Mouse (Mus musculus): ENCODE data around the gene Pkn2. TPM values are rescaled to one million over a fixed set of nuclear protein-coding genes. Genes with fewer than 3 reads are reported as not detected.

Pkn2 gene
- total and polyA plus RNA-seq, 2 experiments from 2014 or later: 23.6 to 25.3 TPM

DNA sequence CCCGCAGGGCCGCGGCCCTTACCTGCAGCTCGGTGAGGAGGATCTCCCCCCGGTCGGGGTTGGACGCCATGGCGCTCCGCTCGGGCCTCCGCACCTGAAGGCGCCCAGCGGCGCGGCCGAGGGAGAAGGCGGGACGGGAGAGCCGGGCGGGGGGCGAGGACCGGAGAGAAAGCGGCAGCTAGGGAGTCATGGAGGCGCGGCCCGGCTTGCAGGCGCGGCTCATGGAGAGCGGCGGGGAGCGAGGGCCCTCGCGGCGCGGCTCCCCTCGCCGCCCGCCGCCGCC, 274 bp downstream of the Pkn2 start:
- H3K4me3 ChIP-seq (ENCODE audit: low read length): peak overlapping the region; percentile 100
- TF ChIP-seq CTCF (IDR thresholded peaks at IDR 0.05; ENCODE audit: low read depth): no peak

GRCm38 (mm10) chr3:142880790-142881588, 815 bp downstream of the Pkn2 start:
- Histone ChIP-seq H3K4me3 (ENCODE audit: low read length) (peak overlapping the region; percentile 100), H3K36me3 (ENCODE audit: insufficient read depth, low read length) (no peaks in the 10 kb centered on the region), H3K27me3 (ENCODE audit: insufficient read depth, low read length) (no peaks in the 10 kb centered on the region), H3K27ac (peak overlapping the region; percentile 93), H3K4me1 (ENCODE audit: insufficient read depth, low read length) (no peaks in the 10 kb centered on the region), H3K9me3 (ENCODE audit: low read length) (no peaks in the 10 kb centered on the region), H3K9ac (replicated peaks; ENCODE audit: low read length) (peak overlapping the region; percentile 98), H3K4me2 (ENCODE audit: low read depth, low read length) (peak overlapping the region; percentile 67)
- DNase-seq (ENCODE audit: low spot score) (peak; percentile 59), ATAC-seq (peak; percentile 16)
- under 1% methylated on average over 49 of the region's 72 CpGs for WGBS
- TF ChIP-seq CTCF (IDR thresholded peaks at IDR 0.05; ENCODE audit: low read depth): no peak

More for the DNA sequence above, 274 bp downstream of the Pkn2 start:
- Histone ChIP-seq H3K36me3 (ENCODE audit: insufficient read depth, low read length) (no peaks in the 10 kb centered on the region), H3K9ac (replicated peaks; ENCODE audit: low read length) (peak overlapping the region; percentile 98), H3K4me2 (ENCODE audit: low read depth, low read length) (peak overlapping the region; percentile 67), H3K9me3 (ENCODE audit: low read length) (no peaks in the 10 kb centered on the region), H3K27ac (peak overlapping the region; percentile 93), H3K4me1 (ENCODE audit: insufficient read depth, low read length) (no peaks in the 10 kb centered on the region), H3K27me3 (ENCODE audit: insufficient read depth, low read length) (no peaks in the 10 kb centered on the region)
- DNase-seq (ENCODE audit: low spot score): no peak
- ATAC-seq: no peak
- WGBS: 0% methylated on average over 10 of the region's 40 CpGs

- TF ChIP-seq CTCF (IDR thresholded peaks at IDR 0.05; ENCODE audit: low read depth): no peak
Observed at GRCm38 (mm10) chr3:142863236-142863635, 18.6 kb downstream of the Pkn2 start.

GRCm38 (mm10) chr3:142856832-142857231, 25.0 kb downstream of the Pkn2 start:
- no peaks in the 10 kb centered on the region for H3K9me3 ChIP-seq (ENCODE audit: low read length)
- 51% methylated on average over 3 of the region's 3 CpGs for WGBS
- H3K4me2 ChIP-seq (ENCODE audit: low read depth, low read length): no peak overlapping the region
- no peak for DNase-seq (ENCODE audit: low spot score)
- no peak for ATAC-seq
- H3K27me3 ChIP-seq (ENCODE audit: insufficient read depth, low read length): no peaks in the 10 kb centered on the region
- no peak overlapping the region for H3K4me3 ChIP-seq (ENCODE audit: low read length)
- no peak overlapping the region for H3K9ac ChIP-seq (replicated peaks; ENCODE audit: low read length)
- no peaks in the 10 kb centered on the region for H3K36me3 ChIP-seq (ENCODE audit: insufficient read depth, low read length)
- no peaks in the 10 kb centered on the region for H3K4me1 ChIP-seq (ENCODE audit: insufficient read depth, low read length)
- H3K27ac ChIP-seq: no peak overlapping the region
- no peak for TF ChIP-seq CTCF (IDR thresholded peaks at IDR 0.05; ENCODE audit: low read depth)

More at GRCm38 (mm10) chr3:142863236-142863635, 18.6 kb downstream of the Pkn2 start:
- 96% methylated on average over 2 of the region's 2 CpGs for WGBS
- ATAC-seq (no peak), DNase-seq (ENCODE audit: low spot score) (no peak)
- H3K4me3 ChIP-seq (ENCODE audit: low read length): no peak overlapping the region
- H3K9me3 ChIP-seq (ENCODE audit: low read length): no peaks in the 10 kb centered on the region
- H3K9ac ChIP-seq (replicated peaks; ENCODE audit: low read length): no peak overlapping the region
- H3K4me2 ChIP-seq (ENCODE audit: low read depth, low read length): no peak overlapping the region
- no peaks in the 10 kb centered on the region for H3K27me3 ChIP-seq (ENCODE audit: insufficient read depth, low read length)
- H3K27ac ChIP-seq: no peak overlapping the region
- no peaks in the 10 kb centered on the region for H3K36me3 ChIP-seq (ENCODE audit: insufficient read depth, low read length)
- H3K4me1 ChIP-seq (ENCODE audit: insufficient read depth, low read length): no peaks in the 10 kb centered on the region

DNA sequence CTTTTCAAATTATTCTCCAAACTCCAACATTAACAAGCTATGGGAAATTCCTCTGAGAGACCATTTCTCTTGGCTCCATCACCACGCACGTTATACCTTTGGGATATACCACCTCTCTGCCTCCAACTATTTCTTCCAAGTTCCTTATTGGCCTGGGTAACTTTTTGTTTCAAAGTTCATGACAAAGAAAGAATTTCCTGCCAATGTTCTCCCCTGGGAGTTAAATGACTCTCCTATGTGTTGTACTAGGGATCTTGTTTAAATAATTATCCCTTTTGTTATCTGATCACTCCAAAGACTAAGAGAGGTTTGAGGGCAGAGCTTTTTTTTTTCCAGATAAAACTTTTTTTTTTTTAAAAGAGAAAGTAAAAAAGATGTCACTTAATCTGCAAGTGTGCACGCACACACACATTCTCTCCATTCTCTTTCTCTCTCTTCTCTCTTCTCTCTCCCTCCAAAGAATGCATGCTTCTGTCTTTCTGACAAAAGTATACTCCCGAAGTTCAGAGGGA, 25.8 kb downstream of the Pkn2 start:
- Histone ChIP-seq H3K27ac (no peak overlapping the region), H3K9me3 (ENCODE audit: low read length) (no peaks in the 10 kb centered on the region), H3K4me3 (ENCODE audit: low read length) (no peak overlapping the region), H3K27me3 (ENCODE audit: insufficient read depth, low read length) (no peaks in the 10 kb centered on the region), H3K4me2 (ENCODE audit: low read depth, low read length) (no peak overlapping the region), H3K36me3 (ENCODE audit: insufficient read depth, low read length) (no peaks in the 10 kb centered on the region), H3K9ac (replicated peaks; ENCODE audit: low read length) (no peak overlapping the region), H3K4me1 (ENCODE audit: insufficient read depth, low read length) (no peaks in the 10 kb centered on the region)
- ATAC-seq (no peak), DNase-seq (ENCODE audit: low spot score) (no peak)
- WGBS: 68% methylated on average over 4 of the region's 4 CpGs
- TF ChIP-seq CTCF (IDR thresholded peaks at IDR 0.05; ENCODE audit: low read depth): no peak

DNA sequence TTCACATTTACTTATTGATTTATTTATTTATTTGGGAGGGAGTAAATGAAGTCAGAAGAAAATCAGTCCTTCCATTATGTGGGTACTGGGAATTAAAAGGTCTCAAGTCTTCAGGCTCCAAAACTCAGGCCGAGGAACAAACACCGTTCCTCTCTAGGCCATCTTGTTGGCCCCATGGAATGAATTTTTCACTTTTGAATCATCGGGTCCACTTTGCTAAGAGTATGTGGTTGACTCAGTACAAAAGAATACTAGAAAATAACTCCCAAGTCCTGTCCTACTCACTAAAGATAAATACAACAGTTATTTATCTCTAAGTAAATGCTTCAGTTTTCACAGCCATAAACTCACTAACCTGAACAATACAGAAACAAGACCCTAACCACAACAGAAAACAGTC, 28.9 kb downstream of the Pkn2 start:
- no peaks in the 10 kb centered on the region for H3K36me3 ChIP-seq (ENCODE audit: insufficient read depth, low read length)
- no peak overlapping the region for H3K4me3 ChIP-seq (ENCODE audit: low read length)
- no peaks in the 10 kb centered on the region for H3K27me3 ChIP-seq (ENCODE audit: insufficient read depth, low read length)
- H3K4me1 ChIP-seq (ENCODE audit: insufficient read depth, low read length): no peaks in the 10 kb centered on the region
- DNase-seq (ENCODE audit: low spot score): no peak
- H3K9ac ChIP-seq (replicated peaks; ENCODE audit: low read length): no peak overlapping the region
- TF ChIP-seq CTCF (IDR thresholded peaks at IDR 0.05; ENCODE audit: low read depth): no peak
- no peak for ATAC-seq
- no peak overlapping the region for H3K27ac ChIP-seq
- WGBS: 91% methylated on average over 3 of the region's 3 CpGs
- no peaks in the 10 kb centered on the region for H3K9me3 ChIP-seq (ENCODE audit: low read length)
- no peak overlapping the region for H3K4me2 ChIP-seq (ENCODE audit: low read depth, low read length)

DNA sequence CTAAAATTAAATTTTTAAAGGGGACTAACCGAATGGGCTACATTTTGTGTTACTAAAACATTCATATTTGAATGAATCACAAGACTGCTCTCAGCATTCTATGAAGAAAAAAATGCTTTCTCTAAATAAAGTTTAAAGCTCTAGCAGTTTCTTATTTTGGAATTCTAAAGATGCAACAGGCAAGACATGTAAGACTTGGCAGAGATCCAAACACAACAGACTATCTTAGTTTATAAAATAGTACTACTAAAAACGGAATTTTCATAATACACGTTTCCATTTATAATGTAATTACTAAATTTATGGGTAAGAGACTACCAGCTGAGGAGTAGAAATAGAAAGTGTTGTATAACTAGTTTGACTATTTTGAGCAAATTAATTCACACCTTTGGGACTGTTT, 30.2 kb downstream of the Pkn2 start:
- Histone ChIP-seq H3K4me1 (ENCODE audit: insufficient read depth, low read length) (no peaks in the 10 kb centered on the region), H3K36me3 (ENCODE audit: insufficient read depth, low read length) (no peaks in the 10 kb centered on the region), H3K27ac (no peak overlapping the region), H3K9ac (replicated peaks; ENCODE audit: low read length) (no peak overlapping the region), H3K9me3 (ENCODE audit: low read length) (no peaks in the 10 kb centered on the region), H3K4me3 (ENCODE audit: low read length) (no peak overlapping the region), H3K4me2 (ENCODE audit: low read depth, low read length) (no peak overlapping the region), H3K27me3 (ENCODE audit: insufficient read depth, low read length) (no peaks in the 10 kb centered on the region)
- TF ChIP-seq CTCF (IDR thresholded peaks at IDR 0.05; ENCODE audit: low read depth): no peak
- WGBS: 74% methylated on average over 3 of the region's 3 CpGs
- no peak for ATAC-seq
- peak; percentile 21 for DNase-seq (ENCODE audit: low spot score)
